Mouse (Mus musculus) thymus, adult 2 months (tissue): ENCODE measurements at regions not wholly inside any gene's neighbourhood (a gene's known extent, or its start where the extent isn't known, plus 50 kb on each side); places are given as distances from the start of the nearest gene placed in this dataset.

Experiments
- CTCF ChIP-seq: fragments of 200-500 bp; IDR thresholded peaks from 2 replicates; pipeline ENCODE4 v1.5.1; 2012; ENCODE audit warnings: mild to moderate bottlenecking, control low read depth, low read length, moderate library complexity, borderline replicate concordance; ENCODE audit not compliant: control insufficient read depth, poor library complexity, insufficient read depth; ENCODE audit errors: extremely low read depth
- POLR2A ChIP-seq: fragments of 200-500 bp; IDR thresholded peaks from 2 replicates; pipeline ENCODE4 v1.6.1; 2012; ENCODE audit warnings: mild to moderate bottlenecking, low read length, control low read depth, moderate library complexity; ENCODE audit not compliant: control insufficient read depth, poor library complexity, insufficient read depth; ENCODE audit errors: extremely low read depth

- TF ChIP-seq POLR2A: no peak
- TF ChIP-seq CTCF: no peak
Observed at GRCm38 (mm10) chr1:64442179-64442874, 90.1 kb upstream of the Creb1 start.
